Mouse (Mus musculus) MEL (cell line): ENCODE data around the gene Irf2bp2. TPM values are rescaled to one million over a fixed set of nuclear protein-coding genes. Genes with fewer than 3 reads are reported as not detected.

Experiments
- DNase-seq: peaks from one replicate; pipeline ENCODE4 v3.0.0; 2011; ENCODE audit warnings: low read depth, low spot score
- H3K27ac ChIP-seq: 2 replicates; pipeline ENCODE4 v1.5.1; 2012; ENCODE audit warnings: low read depth, mild to moderate bottlenecking, control low read depth, low read length, moderate library complexity; ENCODE audit not compliant: control insufficient read depth
- H3K27me3 ChIP-seq, 2 experiments: fragments of 150-350 bp in 1 of 2; sonication (generic) in 1 of 2; 2 replicates each; pipeline ENCODE4 v1.6.1; 2012; ENCODE audit warnings: low read length in 2 of 2, mild to moderate bottlenecking in 2 of 2, improper control_type of control experiment in 1 of 2, moderate library complexity in 1 of 2; ENCODE audit not compliant: insufficient read depth in 2 of 2, control insufficient read depth in 1 of 2
- H3K36me3 ChIP-seq, 2 experiments: 2 replicates each; pipeline ENCODE4 v1.6.1; 2012 to 2014; ENCODE audit warnings: low read length in 2 of 2, improper control_type of control experiment in 1 of 2, inconsistent platforms in 1 of 2, mild to moderate bottlenecking in 1 of 2; ENCODE audit not compliant: insufficient read depth in 2 of 2, control insufficient read depth in 1 of 2
- H3K4me1 ChIP-seq, 2 experiments: fragments of 150-350 bp in 1 of 2; sonication (generic) in 1 of 2; 2 replicates each; pipeline ENCODE4 v1.6.1; 2012; ENCODE audit warnings: low read length in 2 of 2, improper control_type of control experiment in 1 of 2, mild to moderate bottlenecking in 1 of 2; ENCODE audit not compliant: insufficient read depth in 2 of 2, control insufficient read depth in 1 of 2
- H3K4me3 ChIP-seq, 2 experiments: fragments of 150-350 bp in 1 of 2; sonication (generic) in 1 of 2; 2 replicates each; pipeline ENCODE4 v1.5.1; 2012; ENCODE audit warnings: low read depth in 2 of 2, low read length in 2 of 2, mild to moderate bottlenecking in 2 of 2, moderate library complexity in 2 of 2, control low read depth in 1 of 2, improper control_type of control experiment in 1 of 2; ENCODE audit not compliant: control insufficient read depth in 1 of 2, insufficient read depth in 1 of 2
- H3K79me2 ChIP-seq: 2 replicates; pipeline ENCODE4 v1.6.1; 2012; ENCODE audit warnings: mild to moderate bottlenecking, low read length, moderate library complexity; ENCODE audit not compliant: control insufficient read depth, poor library complexity, insufficient read depth
- H3K9ac ChIP-seq: 2 replicates; pipeline ENCODE4 v1.6.1; 2012; ENCODE audit warnings: low read depth, mild to moderate bottlenecking, control low read depth, low read length, moderate library complexity; ENCODE audit not compliant: control insufficient read depth, poor library complexity, severe bottlenecking
- H3K9me3 ChIP-seq: fragments of 150-350 bp; sonication (generic); replicated peaks from 2 replicates; pipeline ENCODE4 v1.6.1; 2012; ENCODE audit warnings: mild to moderate bottlenecking, low read length, improper control_type of control experiment, moderate library complexity; ENCODE audit not compliant: insufficient read depth
- BHLHE40 ChIP-seq: IDR thresholded peaks from 2 replicates; pipeline ENCODE4 v1.6.1; 2012; ENCODE audit warnings: low read depth, mild to moderate bottlenecking, inconsistent platforms, low read length, improper control_type of control experiment, borderline replicate concordance
- CHD1 ChIP-seq: IDR thresholded peaks from 2 replicates; pipeline ENCODE4 v1.6.1; 2012; ENCODE audit warnings: low read depth, mild to moderate bottlenecking, inconsistent platforms, low read length, improper control_type of control experiment
- CHD2 ChIP-seq: IDR thresholded peaks from 2 replicates; pipeline ENCODE4 v1.6.1; 2011; ENCODE audit warnings: low read length, improper control_type of control experiment
- CTCF ChIP-seq, 3 experiments: IDR thresholded peaks in 2 of 3; conservative IDR thresholded peaks in 1 of 3; 2 replicates each; pipeline ENCODE4 v1.5.1; 2011 to 2012; ENCODE audit warnings: low read length in 3 of 3, low read depth in 2 of 3, mild to moderate bottlenecking in 2 of 3, improper control_type of control experiment in 1 of 3, inconsistent platforms in 1 of 3, mixed read lengths in 1 of 3, moderate library complexity in 1 of 3; ENCODE audit not compliant: control insufficient read depth in 1 of 3, insufficient read depth in 1 of 3, poor library complexity in 1 of 3, severe bottlenecking in 1 of 3
- ELF1 ChIP-seq: IDR thresholded peaks from 2 replicates; pipeline ENCODE4 v1.6.1; 2014; ENCODE audit warnings: low read depth, mild to moderate bottlenecking, inconsistent platforms, low read length, improper control_type of control experiment, moderate library complexity
- ETS1 ChIP-seq: IDR thresholded peaks from 2 replicates; pipeline ENCODE4 v1.6.1; 2012; ENCODE audit warnings: low read depth, mild to moderate bottlenecking, inconsistent platforms, low read length, improper control_type of control experiment, moderate library complexity
- GABPA ChIP-seq: IDR thresholded peaks from 2 replicates; pipeline ENCODE4 v1.6.1; 2012; ENCODE audit warnings: low read depth, mild to moderate bottlenecking, inconsistent platforms, low read length, improper control_type of control experiment, moderate library complexity
- GATA1 ChIP-seq: IDR thresholded peaks from 2 replicates; pipeline ENCODE4 v1.6.1; 2011; ENCODE audit warnings: low read depth, low read length, improper control_type of control experiment
- HCFC1 ChIP-seq: IDR thresholded peaks from 2 replicates; pipeline ENCODE4 v1.6.1; 2012; ENCODE audit warnings: low read depth, mild to moderate bottlenecking, inconsistent platforms, low read length, improper control_type of control experiment, moderate library complexity
- JUND ChIP-seq: IDR thresholded peaks from 2 replicates; pipeline ENCODE4 v1.6.1; 2011; ENCODE audit warnings: low read depth, mild to moderate bottlenecking, improper control_type of control experiment, low read length
- KAT2A ChIP-seq: conservative IDR thresholded peaks from 2 replicates; pipeline ENCODE4 v1.6.1; 2012; ENCODE audit warnings: low read depth, low read length, improper control_type of control experiment, inconsistent platforms
- MAFK ChIP-seq: IDR thresholded peaks from 2 replicates; pipeline ENCODE4 v1.6.1; 2011; ENCODE audit warnings: low read depth, mild to moderate bottlenecking, low read length, improper control_type of control experiment, borderline replicate concordance
- MAX ChIP-seq: IDR thresholded peaks from 2 replicates; pipeline ENCODE4 v1.6.1; 2011; ENCODE audit warnings: low read length, improper control_type of control experiment
- MAZ ChIP-seq: IDR thresholded peaks from 2 replicates; pipeline ENCODE4 v1.6.1; 2012; ENCODE audit warnings: low read depth, mild to moderate bottlenecking, inconsistent platforms, low read length, improper control_type of control experiment
- MEF2A ChIP-seq: IDR thresholded peaks from 2 replicates; pipeline ENCODE4 v1.6.1; 2014; ENCODE audit warnings: low read depth, mild to moderate bottlenecking, inconsistent platforms, low read length, improper control_type of control experiment; ENCODE audit not compliant: poor library complexity, insufficient replicate concordance, severe bottlenecking; ENCODE audit errors: extremely low read depth
- MYB ChIP-seq: IDR thresholded peaks from 2 replicates; pipeline ENCODE4 v1.6.1; 2011; ENCODE audit warnings: mild to moderate bottlenecking, low read depth, low read length, improper control_type of control experiment
- MYC ChIP-seq: IDR thresholded peaks from 2 replicates; pipeline ENCODE4 v1.6.1; 2011; ENCODE audit warnings: low read depth, mild to moderate bottlenecking, low read length, improper control_type of control experiment, moderate library complexity
- NRF1 ChIP-seq: IDR thresholded peaks from 2 replicates; pipeline ENCODE4 v1.6.1; 2014; ENCODE audit warnings: low read depth, mild to moderate bottlenecking, inconsistent platforms, low read length, improper control_type of control experiment, moderate library complexity; ENCODE audit not compliant: poor library complexity, insufficient read depth, severe bottlenecking
- POLR2A ChIP-seq, 2 experiments: IDR thresholded peaks; 2 replicates each; pipeline ENCODE4 v1.6.1; 2011 to 2012; ENCODE audit warnings: low read length in 2 of 2, mild to moderate bottlenecking in 2 of 2, control low read depth in 1 of 2, improper control_type of control experiment in 1 of 2, low read depth in 1 of 2, moderate library complexity in 1 of 2; ENCODE audit not compliant: control insufficient read depth in 1 of 2, insufficient read depth in 1 of 2, poor library complexity in 1 of 2
- POLR2AphosphoS2 ChIP-seq: IDR thresholded peaks from 2 replicates; pipeline ENCODE4 v1.6.1; 2011; ENCODE audit warnings: low read length, improper control_type of control experiment
- POLR2AphosphoS5 ChIP-seq: IDR thresholded peaks from 2 replicates; pipeline ENCODE4 v1.6.1; 2012; ENCODE audit warnings: low read depth, borderline replicate concordance, mild to moderate bottlenecking, inconsistent platforms, low read length, moderate library complexity, mixed read lengths
- RAD21 ChIP-seq: IDR thresholded peaks from 2 replicates; pipeline ENCODE4 v1.6.1; 2011; ENCODE audit warnings: mild to moderate bottlenecking, low read depth, low read length, improper control_type of control experiment
- RCOR1 ChIP-seq: IDR thresholded peaks from 2 replicates; pipeline ENCODE4 v1.6.1; 2012; ENCODE audit warnings: low read depth, mild to moderate bottlenecking, inconsistent platforms, low read length, improper control_type of control experiment
- TAL1 ChIP-seq: IDR thresholded peaks from 2 replicates; pipeline ENCODE4 v1.6.1; 2012; ENCODE audit warnings: mild to moderate bottlenecking, inconsistent platforms, low read length, moderate library complexity, mixed read lengths
- TBP ChIP-seq: IDR thresholded peaks from 2 replicates; pipeline ENCODE4 v1.8.0; 2011; ENCODE audit warnings: low read depth, low read length, improper control_type of control experiment
- TCF12 ChIP-seq: IDR thresholded peaks from 2 replicates; pipeline ENCODE4 v1.6.1; 2014; ENCODE audit warnings: low read depth, mild to moderate bottlenecking, inconsistent platforms, low read length, improper control_type of control experiment, moderate library complexity
- USF1 ChIP-seq: IDR thresholded peaks from 2 replicates; pipeline ENCODE4 v1.6.1; 2014; ENCODE audit warnings: low read depth, mild to moderate bottlenecking, inconsistent platforms, low read length, improper control_type of control experiment, moderate library complexity
- USF2 ChIP-seq, 2 experiments: IDR thresholded peaks; 2 replicates each; pipeline ENCODE4 v1.6.1; 2011 to 2012; ENCODE audit warnings: improper control_type of control experiment in 2 of 2, low read length in 2 of 2, borderline replicate concordance in 1 of 2, inconsistent platforms in 1 of 2, low read depth in 1 of 2, mild to moderate bottlenecking in 1 of 2; ENCODE audit not compliant: insufficient read depth in 1 of 2
- ZC3H11A ChIP-seq: IDR thresholded peaks from 2 replicates; pipeline ENCODE4 v1.6.1; 2012; ENCODE audit warnings: low read depth, mild to moderate bottlenecking, inconsistent platforms, low read length, improper control_type of control experiment
- ZKSCAN1 ChIP-seq: IDR thresholded peaks from 2 replicates; pipeline ENCODE4 v1.6.1; 2012; ENCODE audit warnings: low read depth, mild to moderate bottlenecking, inconsistent platforms, low read length, improper control_type of control experiment, moderate library complexity
- ZMIZ1 ChIP-seq: IDR thresholded peaks from 2 replicates; pipeline ENCODE4 v1.6.1; 2012; ENCODE audit warnings: low read depth, mild to moderate bottlenecking, inconsistent platforms, low read length, improper control_type of control experiment, moderate library complexity
- polyA plus RNA-seq, 2 experiments: library from polyadenylated mRNA; stranded (reverse) in 1 of 2; unstranded in 1 of 2; fragments of >175 nt in 1 of 2; fragments of >200 nt in 1 of 2; gene quantifications; 2 replicates each; pipeline versions ENCODE4 v1.2.1 to v1.2.4; 2012; ENCODE audit warnings: low replicate concordance in 2 of 2, low read depth in 1 of 2; ENCODE audit not compliant: insufficient read length in 2 of 2, insufficient read depth in 1 of 2, missing spikeins in 1 of 2
- total RNA-seq: library from RNA; depleted of rRNA; stranded (reverse); fragments of 300-350 nt; gene quantifications from 2 replicates; pipeline ENCODE4 v1.2.3, GENCODE M21; 2012

The Irf2bp2 gene
- total and polyA plus RNA-seq, 3 experiments, result 17.1 to 30.4 TPM; not detected in 1

GRCm38 (mm10) chr8:126620721-126621120 is 26.9 kb upstream of the Irf2bp2 start:
- no peak for TF ChIP-seq GABPA
- TF ChIP-seq HCFC1, result no peak
- TF ChIP-seq ZKSCAN1, result no peak
- TF ChIP-seq ZC3H11A, result no peak
- TF ChIP-seq TAL1, result no peak
- TF ChIP-seq USF2 (IDR thresholded peaks at IDR 0.05; ENCODE audit: borderline replicate concordance in 1 of 2, insufficient read depth in 1 of 2, low read depth in 1 of 2, low read length in 2 of 2), result no peak
- TF ChIP-seq MAX, result no peak
- TF ChIP-seq CTCF (IDR thresholded peaks at IDR 0.05 in 2 of 3, conservative IDR thresholded peaks at IDR 0.05 in 1 of 3; ENCODE audit: control insufficient read depth in 1 of 3, insufficient read depth in 1 of 3, low read depth in 2 of 3, low read length in 3 of 3, poor library complexity in 1 of 3, severe bottlenecking in 1 of 3), result no peak
- TF ChIP-seq JUND, result no peak
- no peak for TF ChIP-seq CHD1
- TF ChIP-seq POLR2AphosphoS2, result no peak
- no peak for TF ChIP-seq MEF2A
- TF ChIP-seq GATA1, result no peak
- no peak for TF ChIP-seq MYB
- no peak for TF ChIP-seq USF1
- no peak for TF ChIP-seq MAZ
- TF ChIP-seq ZMIZ1, result no peak
- TF ChIP-seq MYC, result no peak
- TF ChIP-seq TCF12, result no peak
- TF ChIP-seq, all 39 proteins: peak for 0
- H3K79me2 ChIP-seq, result no peaks in the 10 kb centered on the region
- H3K4me1 ChIP-seq, result peaks cover 0 to 5% of the 10 kb centered on the region in 2 experiments; a peak in 2 of 4 replicates
- H3K9ac ChIP-seq, result no peak overlapping the region
- H3K27me3 ChIP-seq, result peaks cover 0 to 2% of the 10 kb centered on the region in 2 experiments; a peak in 1 of 4 replicates
- no peak overlapping the region for H3K4me3 ChIP-seq
- no peaks in the 10 kb centered on the region for H3K9me3 ChIP-seq
- no peak overlapping the region for H3K27ac ChIP-seq
- DNase-seq, result no peak
- H3K36me3 ChIP-seq, result peaks cover 0 to 2% of the 10 kb centered on the region in 2 experiments; a peak in 2 of 4 replicates

- Histone ChIP-seq H3K36me3 (peaks cover 0 to 4% of the 10 kb centered on the region in 2 experiments; a peak in 2 of 4 replicates), H3K79me2 (no peaks in the 10 kb centered on the region), H3K9me3 (no peaks in the 10 kb centered on the region), H3K27me3 (no peaks in the 10 kb centered on the region), H3K27ac (no peak overlapping the region), H3K9ac (no peak overlapping the region), H3K4me1 (peaks cover 0 to 12% of the 10 kb centered on the region in 2 experiments; a peak in 2 of 4 replicates), H3K4me3 (no peak overlapping the region)
- DNase-seq, result no peak
- TF ChIP-seq BHLHE40 (no peak), GATA1 (no peak), KAT2A (no peak), MEF2A (no peak), POLR2A (IDR thresholded peaks at IDR 0.05; ENCODE audit: control insufficient read depth in 1 of 2, insufficient read depth in 1 of 2, low read depth in 1 of 2, low read length in 2 of 2, poor library complexity in 1 of 2) (no peak), ZMIZ1 (no peak), NRF1 (no peak), POLR2AphosphoS2 (no peak), CHD2 (no peak), HCFC1 (no peak), ELF1 (no peak), TBP (no peak), POLR2AphosphoS5 (no peak), RAD21 (no peak), MAFK (no peak), MYC (no peak), RCOR1 (no peak), ETS1 (no peak)
Measured at GRCm38 (mm10) chr8:126619487-126619886, 25.7 kb upstream of the Irf2bp2 start.
